Mouse (Mus musculus): Measurements from ENCODE around the gene Bag5. TPM values are rescaled to one million over a fixed set of nuclear protein-coding genes. Genes with fewer than 3 reads are reported as not detected.

Bag5 gene
- polyA plus RNA-seq, 1 experiment, result 20.6 TPM

DNA sequence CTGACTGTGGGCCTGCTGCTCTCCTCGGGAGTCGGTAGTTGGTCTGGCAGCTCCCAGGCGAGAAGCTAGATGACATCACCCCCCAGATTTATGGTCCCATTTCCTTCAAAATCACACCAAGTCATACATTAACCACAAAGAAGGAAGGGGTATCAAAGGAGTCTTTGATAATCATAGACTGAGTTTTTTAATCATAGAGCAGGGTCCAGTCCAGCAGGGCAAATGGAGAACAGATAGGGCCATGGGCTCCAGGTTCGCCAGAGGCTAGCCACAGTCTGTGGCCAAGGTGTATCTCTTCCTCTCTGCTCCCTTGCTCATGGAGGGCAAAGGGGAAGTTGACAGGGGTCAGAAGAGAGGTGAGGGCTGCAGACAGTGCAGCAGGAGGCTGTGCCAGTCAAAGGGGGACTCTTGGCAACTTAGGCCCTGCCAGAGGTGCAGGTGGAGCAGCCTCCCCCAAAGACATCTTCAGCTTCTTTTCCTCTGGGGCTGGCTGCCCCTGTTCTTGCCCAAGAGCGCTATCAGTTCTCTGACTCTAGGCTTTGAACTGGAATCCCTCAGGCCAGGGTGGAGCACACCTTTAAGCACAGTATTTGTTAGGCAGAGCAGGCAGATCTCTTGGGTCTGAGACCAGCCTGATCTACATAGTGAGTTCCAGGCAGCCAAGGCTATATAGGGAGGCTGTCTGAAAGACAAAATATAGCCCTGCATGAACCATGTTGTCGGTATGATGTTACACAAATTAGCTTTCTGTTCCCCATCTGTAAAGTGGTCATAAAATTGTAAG lies 37.1 kb downstream of the Bag5 start:
- Histone ChIP-seq H3K79me3 (ENCODE audit: low read depth) (peaks cover 16% of the 10 kb centered on the region), H3K27me3 (ENCODE audit: control insufficient read depth, insufficient read depth, insufficient read length) (no peaks in the 10 kb centered on the region), H3ac (ENCODE audit: control insufficient read depth, insufficient read length, low read depth) (no peak overlapping the region), H3K79me2 (ENCODE audit: control insufficient read depth, insufficient read depth) (peaks cover 19% of the 10 kb centered on the region), H3K36me3 (ENCODE audit: control insufficient read depth, insufficient read depth) (peaks cover 7% of the 10 kb centered on the region), H3K4me3 (ENCODE audit: insufficient read depth, poor library complexity, severe bottlenecking) (no peak overlapping the region)
- TF ChIP-seq MYOG (IDR thresholded peaks at IDR 0.05; ENCODE audit: control insufficient read depth, extremely low read depth, insufficient read length) (no peak), USF1 (IDR thresholded peaks at IDR 0.05; ENCODE audit: low read depth) (no peak), MAX (IDR thresholded peaks at IDR 0.05) (no peak), MYOD1 (IDR thresholded peaks at IDR 0.05; ENCODE audit: control insufficient read depth, insufficient read length, low read depth) (no peak), FOSL1 (IDR thresholded peaks at IDR 0.05; ENCODE audit: insufficient read depth, low read length, poor library complexity, severe bottlenecking) (no peak)

DNA sequence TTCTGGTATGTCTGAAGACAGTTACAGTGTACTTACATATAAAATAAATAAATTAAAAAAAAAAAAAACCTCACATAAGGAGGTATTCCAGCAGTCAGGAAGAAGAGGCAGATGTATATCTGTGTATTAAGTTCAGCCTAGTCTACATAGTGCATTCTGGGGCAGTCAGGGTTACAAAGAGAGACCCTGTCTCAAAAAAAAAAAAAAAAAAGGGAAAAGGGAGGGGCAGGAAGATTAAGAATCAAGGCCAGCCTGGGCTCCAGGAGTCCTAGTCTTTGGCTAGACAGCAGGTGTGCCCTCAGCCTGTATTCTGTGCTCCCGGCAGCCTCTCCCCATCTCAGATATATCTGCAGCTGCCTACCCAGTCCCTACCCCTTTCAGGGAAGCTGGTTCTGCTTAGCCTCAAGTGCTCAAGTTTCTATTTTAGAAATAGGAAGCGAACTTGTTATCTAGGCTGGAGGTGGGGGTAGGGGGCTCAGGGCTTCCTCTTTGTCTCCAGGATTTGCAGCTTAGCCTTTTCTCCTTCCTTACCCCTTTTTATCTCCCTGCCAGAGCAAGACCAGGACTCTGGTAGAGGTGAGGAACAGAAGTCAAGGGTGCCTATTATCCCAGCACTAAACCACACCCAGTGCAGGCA lies 38.1 kb downstream of the Bag5 start:
- peaks cover 14% of the 10 kb centered on the region for H3K79me3 ChIP-seq (ENCODE audit: low read depth)
- H3ac ChIP-seq (ENCODE audit: control insufficient read depth, insufficient read length, low read depth), result no peak overlapping the region
- no peaks in the 10 kb centered on the region for H3K36me3 ChIP-seq (ENCODE audit: control insufficient read depth, insufficient read depth)
- H3K79me2 ChIP-seq (ENCODE audit: control insufficient read depth, insufficient read depth), result peaks cover 19% of the 10 kb centered on the region
- no peaks in the 10 kb centered on the region for H3K27me3 ChIP-seq (ENCODE audit: control insufficient read depth, insufficient read depth, insufficient read length)
- TF ChIP-seq FOSL1 (IDR thresholded peaks at IDR 0.05; ENCODE audit: insufficient read depth, low read length, poor library complexity, severe bottlenecking) (no peak), CTCF (IDR thresholded peaks at IDR 0.05; ENCODE audit: control insufficient read depth, insufficient read depth, insufficient read length) (no peak), CEBPB (IDR thresholded peaks at IDR 0.05; ENCODE audit: low read depth) (no peak), MYOG (IDR thresholded peaks at IDR 0.05; ENCODE audit: control insufficient read depth, extremely low read depth, insufficient read length) (no peak), USF1 (IDR thresholded peaks at IDR 0.05; ENCODE audit: low read depth) (no peak), MYOD1 (IDR thresholded peaks at IDR 0.05; ENCODE audit: control insufficient read depth, insufficient read length, low read depth) (no peak), MAX (IDR thresholded peaks at IDR 0.05) (no peak)
- no peak overlapping the region for H3K4me3 ChIP-seq (ENCODE audit: insufficient read depth, poor library complexity, severe bottlenecking)

DNA sequence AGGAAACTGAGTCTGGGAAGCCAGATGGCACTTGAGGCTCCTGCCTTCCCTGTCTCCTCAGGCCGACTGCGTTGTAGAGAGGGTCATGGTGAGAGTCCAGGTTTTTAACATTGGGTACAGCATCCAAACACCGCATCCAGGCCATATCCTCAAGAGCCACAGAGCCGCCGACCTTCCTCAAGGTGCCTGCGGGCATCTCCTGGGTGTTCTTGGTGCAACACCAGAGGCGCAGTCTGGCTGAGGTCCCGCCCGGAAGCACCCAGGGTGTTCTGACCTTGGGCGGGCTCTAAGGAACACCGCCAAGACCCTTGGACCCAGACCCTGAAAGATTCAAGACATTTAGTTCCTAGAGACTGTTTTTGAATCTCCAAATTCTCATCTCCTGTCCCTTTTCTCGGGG lies 40.5 kb downstream of the Bag5 start:
- no peak overlapping the region for H3ac ChIP-seq (ENCODE audit: control insufficient read depth, insufficient read length, low read depth)
- TF ChIP-seq CTCF (IDR thresholded peaks at IDR 0.05; ENCODE audit: control insufficient read depth, insufficient read depth, insufficient read length) (no peak), MYOG (IDR thresholded peaks at IDR 0.05; ENCODE audit: control insufficient read depth, extremely low read depth, insufficient read length) (no peak), MYOD1 (IDR thresholded peaks at IDR 0.05; ENCODE audit: control insufficient read depth, insufficient read length, low read depth) (no peak), MAX (IDR thresholded peaks at IDR 0.05) (no peak), FOSL1 (IDR thresholded peaks at IDR 0.05; ENCODE audit: insufficient read depth, low read length, poor library complexity, severe bottlenecking) (no peak), CEBPB (IDR thresholded peaks at IDR 0.05; ENCODE audit: low read depth) (no peak), USF1 (IDR thresholded peaks at IDR 0.05; ENCODE audit: low read depth) (no peak)
- no peaks in the 10 kb centered on the region for H3K79me2 ChIP-seq (ENCODE audit: control insufficient read depth, insufficient read depth)
- no peak overlapping the region for H3K4me3 ChIP-seq (ENCODE audit: insufficient read depth, poor library complexity, severe bottlenecking)
- H3K27me3 ChIP-seq (ENCODE audit: control insufficient read depth, insufficient read depth, insufficient read length), result no peaks in the 10 kb centered on the region
- H3K79me3 ChIP-seq (ENCODE audit: low read depth), result no peaks in the 10 kb centered on the region
- no peaks in the 10 kb centered on the region for H3K36me3 ChIP-seq (ENCODE audit: control insufficient read depth, insufficient read depth)

DNA sequence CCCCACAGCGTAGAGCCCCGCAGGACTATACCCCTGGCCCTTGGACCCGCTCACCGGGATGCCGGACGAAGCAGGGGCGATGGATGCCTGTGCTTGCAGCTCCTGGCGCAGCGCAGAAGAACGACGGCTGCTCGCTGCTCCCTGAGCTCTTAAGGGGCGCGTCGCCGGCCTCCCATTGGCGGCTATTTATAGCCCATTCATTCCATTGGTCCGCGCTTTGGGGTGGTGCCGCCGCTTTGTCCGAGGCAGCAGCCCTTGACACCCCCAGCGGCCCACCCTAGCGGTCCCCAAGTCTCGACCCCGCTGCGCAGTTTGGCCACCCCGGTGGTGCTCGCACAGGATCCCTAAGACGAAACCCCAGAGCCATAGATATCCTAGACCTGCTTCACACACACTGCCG lies 40.9 kb downstream of the Bag5 start, which contains the start of gene Ckb:
Gene Ckb (minus strand): TSS at position 163 of the 400 bp plus-strand sequence.
- no peaks in the 10 kb centered on the region for H3K27me3 ChIP-seq (ENCODE audit: control insufficient read depth, insufficient read depth, insufficient read length)
- H3K4me3 ChIP-seq (ENCODE audit: insufficient read depth, poor library complexity, severe bottlenecking), result peak within 1 kb of the TSS; percentile 26
- H3K36me3 ChIP-seq (ENCODE audit: control insufficient read depth, insufficient read depth), result no peaks in the 10 kb centered on the region
- no peaks in the 10 kb centered on the region for H3K79me2 ChIP-seq (ENCODE audit: control insufficient read depth, insufficient read depth)
- TF ChIP-seq MYOG (IDR thresholded peaks at IDR 0.05; ENCODE audit: control insufficient read depth, extremely low read depth, insufficient read length), result no peak
- no peak for TF ChIP-seq FOSL1 (IDR thresholded peaks at IDR 0.05; ENCODE audit: insufficient read depth, low read length, poor library complexity, severe bottlenecking)
- TF ChIP-seq CEBPB (IDR thresholded peaks at IDR 0.05; ENCODE audit: low read depth), result no peak
- no peak for TF ChIP-seq USF1 (IDR thresholded peaks at IDR 0.05; ENCODE audit: low read depth)
- no peak for TF ChIP-seq MYOD1 (IDR thresholded peaks at IDR 0.05; ENCODE audit: control insufficient read depth, insufficient read length, low read depth)
- TF ChIP-seq CTCF (IDR thresholded peaks at IDR 0.05; ENCODE audit: control insufficient read depth, insufficient read depth, insufficient read length), result no peak
- no peak for TF ChIP-seq MAX (IDR thresholded peaks at IDR 0.05)
- peak within 1 kb of the TSS; percentile 74 for H3ac ChIP-seq (ENCODE audit: control insufficient read depth, insufficient read length, low read depth)
- H3K79me3 ChIP-seq (ENCODE audit: low read depth), result no peaks in the 10 kb centered on the region

DNA sequence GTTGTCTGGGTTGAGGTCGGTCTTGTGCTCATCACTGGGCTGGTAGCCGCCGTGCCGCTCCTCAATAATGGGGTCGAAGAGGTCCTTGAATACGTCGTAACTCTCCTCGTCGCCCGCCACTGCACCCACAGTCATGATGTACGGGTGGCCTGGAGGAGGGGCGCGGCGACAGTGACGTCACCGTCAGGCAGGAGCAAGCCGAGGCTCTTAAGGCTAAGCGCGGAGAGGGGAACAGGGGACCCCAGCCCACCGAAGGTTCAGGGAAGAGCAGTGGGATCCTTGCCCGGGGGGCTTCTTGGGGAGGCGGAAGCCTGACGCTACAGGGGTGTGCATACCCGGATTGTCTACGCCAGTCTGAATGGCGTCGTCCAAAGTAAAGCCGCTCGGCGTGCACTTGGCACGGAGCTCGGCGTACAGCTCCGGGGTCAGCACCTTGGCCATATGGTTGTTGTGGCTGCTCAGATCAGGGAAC lies 41.6 kb downstream of the Bag5 start:
- H3K4me3 ChIP-seq (ENCODE audit: insufficient read depth, poor library complexity, severe bottlenecking), result peak overlapping the region; percentile 26
- H3K27me3 ChIP-seq (ENCODE audit: control insufficient read depth, insufficient read depth, insufficient read length), result no peaks in the 10 kb centered on the region
- TF ChIP-seq MYOG (IDR thresholded peaks at IDR 0.05; ENCODE audit: control insufficient read depth, extremely low read depth, insufficient read length) (no peak), USF1 (IDR thresholded peaks at IDR 0.05; ENCODE audit: low read depth) (no peak), MAX (IDR thresholded peaks at IDR 0.05) (no peak), MYOD1 (IDR thresholded peaks at IDR 0.05; ENCODE audit: control insufficient read depth, insufficient read length, low read depth) (no peak), CTCF (IDR thresholded peaks at IDR 0.05; ENCODE audit: control insufficient read depth, insufficient read depth, insufficient read length) (no peak), FOSL1 (IDR thresholded peaks at IDR 0.05; ENCODE audit: insufficient read depth, low read length, poor library complexity, severe bottlenecking) (no peak), CEBPB (IDR thresholded peaks at IDR 0.05; ENCODE audit: low read depth) (no peak)
- no peaks in the 10 kb centered on the region for H3K36me3 ChIP-seq (ENCODE audit: control insufficient read depth, insufficient read depth)
- H3K79me3 ChIP-seq (ENCODE audit: low read depth), result no peaks in the 10 kb centered on the region
- no peaks in the 10 kb centered on the region for H3K79me2 ChIP-seq (ENCODE audit: control insufficient read depth, insufficient read depth)
- peak overlapping the region; percentile 4 for H3ac ChIP-seq (ENCODE audit: control insufficient read depth, insufficient read length, low read depth)

Data from C2C12 (cell line).